Mouse (Mus musculus): ENCODE measurements around the gene Lipe. TPM values are rescaled to one million over a fixed set of nuclear protein-coding genes. Genes with fewer than 3 reads are reported as not detected.

The Lipe gene
- polyA plus RNA-seq (2017; shearing (Covaris generic)): 10 to 100 TPM; 11.6 to 13.0 TPM

DNA sequence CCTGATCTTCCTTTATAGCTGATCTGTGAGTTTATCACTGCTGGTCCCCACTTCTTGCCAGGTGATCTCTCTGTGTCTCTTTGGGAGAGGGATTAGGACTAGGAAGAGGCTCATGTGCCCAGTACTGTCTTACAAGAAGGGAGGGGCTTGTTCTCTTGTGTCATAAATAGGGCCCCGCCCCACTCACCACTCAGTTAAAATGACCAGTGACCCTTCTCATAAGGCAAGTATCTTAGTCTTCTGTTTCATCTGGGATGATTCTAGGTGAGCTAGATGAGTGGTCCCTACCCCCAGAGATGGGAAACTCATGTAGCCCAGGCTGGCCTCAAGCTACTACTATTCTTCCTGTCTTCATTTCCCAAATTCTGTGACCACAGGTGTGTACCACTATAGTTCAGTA is at the start of gene Lipe:
Gene Lipe (minus strand): TSS at position 101 of the 400 bp plus-strand sequence.

DNA sequence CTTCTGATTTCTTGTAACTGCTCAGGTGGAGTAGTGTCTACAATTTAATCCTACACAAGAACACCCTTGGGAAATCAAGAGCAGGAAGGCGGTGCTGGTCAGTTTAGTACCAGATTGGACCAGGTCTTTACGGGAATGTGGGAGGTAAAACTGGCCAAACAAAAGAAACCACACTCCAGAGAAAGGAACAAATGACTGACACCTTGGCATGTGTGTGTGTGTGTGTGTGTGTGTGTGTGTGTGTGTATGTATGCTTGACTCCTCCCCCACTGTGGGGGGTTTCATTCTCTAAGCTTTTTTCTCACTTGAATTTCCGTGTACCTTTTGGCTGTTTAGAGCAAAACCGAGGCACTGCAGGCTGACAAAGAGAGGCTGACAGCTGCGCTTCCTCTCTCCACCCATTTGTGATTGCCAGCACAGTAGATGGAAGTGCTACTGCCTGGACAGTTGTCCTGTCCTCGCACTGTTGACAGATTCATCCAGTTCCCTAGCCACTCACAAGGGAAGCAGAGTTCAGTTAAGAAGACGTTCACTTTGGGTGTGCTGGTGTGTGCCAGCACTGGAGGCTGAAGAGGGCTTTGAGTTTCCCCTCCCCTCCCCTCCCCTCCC is 14.4 kb upstream of the Lipe start, which contains the start of gene Cxcl17:
Gene Cxcl17 (minus strand): TSS at position 54 of the 609 bp plus-strand sequence.

DNA sequence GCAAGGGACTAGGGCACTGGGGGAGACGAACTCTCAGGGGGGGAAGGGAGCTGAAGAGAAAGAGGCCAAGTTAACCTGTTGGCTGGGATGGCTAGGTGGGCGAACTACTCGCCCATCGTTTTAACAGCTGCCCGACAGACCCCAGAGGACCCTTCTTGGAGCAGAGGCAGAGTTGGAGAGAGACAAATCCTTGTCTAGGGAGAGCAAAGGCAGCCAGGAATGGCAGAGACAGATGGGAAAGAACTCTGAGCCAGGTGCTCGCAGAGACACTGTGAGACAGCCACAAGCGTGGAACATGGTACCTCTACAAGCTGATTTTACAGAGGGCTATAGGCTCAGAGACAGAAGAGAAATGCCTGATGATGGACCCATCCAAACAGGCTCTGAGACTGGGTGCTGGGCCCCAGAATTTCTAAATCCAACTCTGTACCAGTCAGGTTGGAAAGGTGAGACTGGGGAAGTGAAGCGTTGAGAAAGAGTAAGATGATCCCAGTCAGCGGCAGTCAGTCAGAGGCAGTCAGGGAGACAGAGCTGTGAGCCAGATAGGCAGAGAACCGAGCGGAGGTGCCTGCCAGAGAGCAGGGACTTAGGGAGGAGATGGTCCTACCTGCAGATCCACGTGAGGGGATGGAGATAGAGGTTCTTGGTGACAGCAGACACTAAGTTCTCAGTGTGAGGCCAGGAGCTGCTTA is 29.3 kb downstream of the Lipe start, which contains the start of gene Cnfn:
Gene Cnfn (minus strand): TSS at position 667 of the 692 bp plus-strand sequence.

Other genes starting within 250 kb of the Lipe start
- 10 to 100 TPM; 73.9 to 77.6 TPM for gene Pou2f2, start 219.0 kb downstream of the Lipe start, polyA plus RNA-seq (2017; shearing (Covaris generic))
- 10 to 100 TPM; 66.7 to 85.6 TPM for gene Dedd2, start 178.1 kb downstream of the Lipe start, polyA plus RNA-seq (2017; shearing (Covaris generic))
- 1 to 10 TPM; 2.6 to 3.3 TPM for gene Zfp526, start 177.3 kb downstream of the Lipe start, polyA plus RNA-seq (2017; shearing (Covaris generic))
- gene Gsk3a, start 160.9 kb downstream of the Lipe start, polyA plus RNA-seq (2017; shearing (Covaris generic)): 10 to 100 TPM; 83.3 to 91.6 TPM
- gene Erf, start 147.9 kb downstream of the Lipe start, polyA plus RNA-seq (2017; shearing (Covaris generic)): 1 to 10 TPM; 1.9 to 2.6 TPM
- 10 to 100 TPM; 35.1 to 35.4 TPM for gene Cic, start 131.0 kb downstream of the Lipe start, polyA plus RNA-seq (2017; shearing (Covaris generic))
- gene Pafah1b3, start 100.7 kb downstream of the Lipe start, polyA plus RNA-seq (2017; shearing (Covaris generic)): 10 to 100 TPM; 25.9 to 42.4 TPM
- not detected for gene Prr19, start 97.3 kb downstream of the Lipe start, polyA plus RNA-seq (2017; shearing (Covaris generic))
- under 1 TPM in 1 of 2 experiments, not detected in 1; 0.12 TPM for gene Tmem145, start 92.6 kb downstream of the Lipe start, polyA plus RNA-seq (2017; shearing (Covaris generic))
- under 1 TPM; 0.06 to 0.11 TPM for gene Megf8, start 81.5 kb downstream of the Lipe start, polyA plus RNA-seq (2017; shearing (Covaris generic))
- gene Cnfn, start 29.0 kb downstream of the Lipe start, polyA plus RNA-seq (2017; shearing (Covaris generic)): not detected
- gene Cxcl17, start 14.2 kb upstream of the Lipe start, polyA plus RNA-seq (2017; shearing (Covaris generic)): not detected
- 1 to 10 TPM in 1 of 2 experiments, under 1 TPM in 1; 0.97 to 2.0 TPM for gene Ceacam1, start 78.9 kb upstream of the Lipe start, polyA plus RNA-seq (2017; shearing (Covaris generic))
- not detected for gene Ceacam2, start 141.1 kb upstream of the Lipe start, polyA plus RNA-seq (2017; shearing (Covaris generic))
- not detected for gene Erich4, start 217.2 kb upstream of the Lipe start, polyA plus RNA-seq (2017; shearing (Covaris generic))
- 10 to 100 TPM; 53.6 to 55.0 TPM for gene Dmac2, start 220.7 kb upstream of the Lipe start, polyA plus RNA-seq (2017; shearing (Covaris generic))
- gene B3gnt8, start 227.9 kb upstream of the Lipe start, polyA plus RNA-seq (2017; shearing (Covaris generic)): 1 to 10 TPM in 1 of 2 experiments, under 1 TPM in 1; 0.86 to 1.3 TPM